Mouse (Mus musculus): ENCODE measurements at regions not wholly inside any gene's neighbourhood (a gene's known extent, or its start where the extent isn't known, plus 50 kb on each side); places are given as distances from the start of the nearest gene placed in this dataset.

- no peak for DNase-seq (ENCODE audit: low read depth)
Observed at GRCm38 (mm10) chr16:86000846-86001245, 99.2 kb upstream of the Adamts5 start.

DNA sequence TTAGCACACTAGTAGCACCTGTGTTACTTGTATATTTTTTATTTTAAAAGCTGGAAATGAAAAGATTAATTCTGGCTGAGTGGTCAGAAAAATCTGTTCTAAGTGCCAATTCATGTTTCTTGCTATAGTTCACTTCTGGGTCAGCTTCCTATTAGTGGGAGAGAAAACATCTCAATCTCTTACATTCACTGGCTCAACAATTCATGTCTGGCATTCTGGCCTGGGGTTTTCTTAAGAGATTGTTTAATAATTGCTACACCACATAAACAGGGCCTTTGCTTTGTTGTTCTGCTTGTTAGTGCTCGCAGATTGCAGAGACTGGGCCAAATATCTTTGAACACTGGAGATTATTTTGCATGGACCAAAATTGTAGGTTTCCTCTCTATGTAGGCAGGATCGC lies 84.2 kb upstream of the Adamts5 start:
- DNase-seq (ENCODE audit: low read depth), result no peak

- DNase-seq (ENCODE audit: low read depth), result no peak
Observed at GRCm38 (mm10) chr16:85977102-85977501, 75.5 kb upstream of the Adamts5 start.

- DNase-seq (ENCODE audit: low read depth), result no peak
Observed at GRCm38 (mm10) chr16:85966892-85967444, 65.3 kb upstream of the Adamts5 start.

DNA sequence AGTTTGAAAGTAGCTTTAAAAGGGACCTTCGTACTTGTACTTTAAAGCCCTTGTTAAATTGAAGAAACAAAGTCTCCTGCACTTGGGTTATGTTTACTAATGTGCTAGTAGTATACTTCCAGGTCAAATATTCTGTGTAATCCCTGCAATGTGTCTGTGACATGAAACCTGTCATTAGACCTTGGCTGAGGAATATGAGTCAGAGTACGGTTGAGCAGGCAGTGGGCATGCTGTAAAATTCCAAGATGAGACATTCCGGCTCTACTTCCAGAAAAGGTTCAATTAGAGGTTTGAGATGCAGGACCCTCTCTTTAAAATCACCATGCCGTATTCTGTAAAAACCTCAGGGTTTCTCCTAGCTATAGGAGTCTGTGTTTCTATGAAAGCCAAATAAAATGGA lies 64.6 kb upstream of the Adamts5 start:
- no peak for DNase-seq (ENCODE audit: low read depth)

GRCm38 (mm10) chr16:85964352-85965210 lies 63.0 kb upstream of the Adamts5 start:
- no peak for DNase-seq (ENCODE audit: low read depth)

GRCm38 (mm10) chr16:85956006-85956562 lies 54.5 kb upstream of the Adamts5 start:
- no peak for DNase-seq (ENCODE audit: low read depth)

GRCm38 (mm10) chr16:85951628-85952027 lies 50.0 kb upstream of the Adamts5 start:
- DNase-seq (ENCODE audit: low read depth), result no peak
